Mouse (Mus musculus) splenic B cell, adult 2 months (primary cell): ENCODE data around the gene Faim.

ENCODE experiments used
- DNase-seq: peaks from one replicate; pipeline ENCODE4 v3.0.0-alpha.2; 2011; ENCODE audit warnings: low read depth, low spot score
- H3K27me3 ChIP-seq: 2 replicates; pipeline ENCODE4 v1.6.1; 2012; ENCODE audit warnings: mild to moderate bottlenecking, low read length, moderate library complexity, mixed read lengths; ENCODE audit not compliant: control insufficient read depth, poor library complexity, insufficient read depth, severe bottlenecking
- H3K36me3 ChIP-seq: 2 replicates; pipeline ENCODE4 v1.6.1; 2012; ENCODE audit warnings: mild to moderate bottlenecking, low read length, moderate library complexity, mixed read lengths; ENCODE audit not compliant: control insufficient read depth, poor library complexity, insufficient read depth, severe bottlenecking

Faim gene

DNA sequence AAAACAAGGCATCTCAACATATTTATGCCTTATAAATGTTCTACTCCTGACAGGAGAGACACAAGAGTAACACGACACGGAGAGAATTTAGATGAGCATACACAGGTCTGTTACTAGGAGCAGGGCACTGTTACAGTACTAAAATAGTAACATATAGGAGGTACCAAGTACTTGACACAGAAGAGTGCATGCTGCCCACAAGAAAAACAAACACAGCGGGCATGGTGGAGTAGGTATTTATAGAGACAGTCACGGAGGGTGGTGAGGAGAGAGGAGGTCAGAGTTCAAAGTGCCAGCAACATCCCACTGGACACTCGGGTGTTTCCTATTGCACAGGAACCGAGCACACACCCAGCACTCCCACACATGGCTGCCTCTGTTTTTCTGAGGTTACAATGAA lies 63.6 kb downstream of the Faim start:
- DNase-seq, result no peak
- no peaks in the 10 kb centered on the region for H3K27me3 ChIP-seq
- H3K36me3 ChIP-seq, result no peaks in the 10 kb centered on the region
